Mouse (Mus musculus): Measurements from ENCODE around the gene Stam.
A peak's percentile ranks its signal among the peaks of the same experiment; 100 is the strongest.
"Not testable (repeated sequence)": the region's sequence is repeated elsewhere in the genome, so short reads cannot be mapped to it uniquely, and the experiment has no call there.

Gene Stam

DNA sequence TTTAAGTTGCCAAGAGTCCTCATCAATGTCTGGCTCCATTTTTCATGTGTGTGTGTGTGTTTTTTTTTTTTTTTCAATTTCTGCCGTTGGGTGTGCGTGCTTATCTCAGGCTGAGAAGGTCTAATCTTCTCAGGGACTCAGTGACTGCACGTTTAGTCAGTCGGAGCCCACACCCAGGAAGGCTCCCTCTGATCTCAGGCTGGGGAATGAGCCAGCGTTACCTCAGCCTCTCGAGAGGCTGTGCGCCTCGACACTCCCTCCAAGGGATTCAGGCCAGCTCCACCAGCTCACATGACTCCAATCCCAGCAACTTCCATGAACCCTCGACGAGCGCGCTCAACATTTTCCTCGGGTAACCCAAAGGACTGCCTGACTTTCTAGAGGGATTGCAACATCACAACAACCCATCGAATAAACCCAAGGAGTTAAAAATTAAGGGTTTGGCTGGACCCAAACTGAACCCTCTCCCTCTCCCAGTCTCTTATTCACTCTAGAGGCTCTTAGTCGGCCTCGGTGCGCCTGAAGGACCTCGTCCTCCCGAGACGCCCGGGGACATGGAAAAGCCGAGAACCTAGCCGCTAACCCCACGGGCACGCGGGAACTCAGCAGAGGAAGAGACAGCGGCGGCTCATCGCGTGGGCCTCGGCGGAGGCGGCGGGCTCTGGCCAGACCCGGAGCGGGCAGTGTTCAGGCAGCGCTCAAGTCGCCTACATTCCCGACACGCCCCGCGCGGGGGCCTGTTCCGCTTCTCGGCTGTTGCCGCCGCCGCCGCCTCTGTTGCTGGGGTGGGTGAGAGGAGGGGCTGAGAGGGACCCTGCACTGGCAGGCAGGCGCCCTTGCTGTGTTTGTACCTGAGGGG, at the start of gene Stam:
Stam (plus strand) TSS at position 737 of the 859 bp plus-strand sequence.
- peak; percentile 92 for DNase-seq (ENCODE audit: low spot score)

DNA sequence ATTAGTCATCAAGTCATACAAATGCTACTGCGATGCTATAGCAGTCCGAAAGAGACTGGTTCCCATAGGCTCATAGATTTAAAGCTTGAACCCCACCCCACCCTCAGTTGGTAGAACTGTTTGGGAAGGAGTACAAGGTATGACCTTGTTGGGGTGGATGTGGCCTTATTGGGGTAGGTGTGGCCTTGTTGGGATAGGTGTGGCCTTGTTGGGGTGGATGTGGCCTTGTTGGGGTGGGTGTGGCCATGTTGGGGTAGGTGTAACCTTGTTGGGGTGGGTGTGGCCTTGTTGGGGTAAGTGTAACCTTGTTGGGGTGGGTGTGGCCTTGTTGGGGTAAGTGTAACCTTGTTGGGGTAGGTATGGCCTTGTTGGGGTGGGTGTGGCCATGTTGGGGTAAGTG, 32.6 kb upstream of the Stam start:
- no peak for DNase-seq (ENCODE audit: low spot score)

DNA sequence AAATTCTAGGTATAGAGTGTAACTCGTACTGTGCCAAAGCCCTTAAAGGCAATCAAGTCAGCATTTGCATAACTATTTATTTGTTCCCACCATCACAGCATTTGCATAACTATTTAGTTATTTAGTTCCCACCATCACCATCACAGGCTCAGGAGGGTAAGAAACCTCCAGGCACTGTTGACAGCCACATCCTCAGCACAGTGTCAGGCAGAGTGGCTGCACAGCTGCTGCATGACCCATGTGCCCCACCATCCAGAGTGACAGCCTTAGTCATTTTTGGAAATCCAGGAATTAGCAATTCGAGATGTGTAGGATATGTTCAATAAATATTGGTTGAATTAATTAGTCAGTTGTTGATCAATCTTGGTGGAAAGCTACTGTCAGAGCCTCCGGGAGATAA, 30.9 kb upstream of the Stam start:
- no peak for DNase-seq (ENCODE audit: low spot score)

DNA sequence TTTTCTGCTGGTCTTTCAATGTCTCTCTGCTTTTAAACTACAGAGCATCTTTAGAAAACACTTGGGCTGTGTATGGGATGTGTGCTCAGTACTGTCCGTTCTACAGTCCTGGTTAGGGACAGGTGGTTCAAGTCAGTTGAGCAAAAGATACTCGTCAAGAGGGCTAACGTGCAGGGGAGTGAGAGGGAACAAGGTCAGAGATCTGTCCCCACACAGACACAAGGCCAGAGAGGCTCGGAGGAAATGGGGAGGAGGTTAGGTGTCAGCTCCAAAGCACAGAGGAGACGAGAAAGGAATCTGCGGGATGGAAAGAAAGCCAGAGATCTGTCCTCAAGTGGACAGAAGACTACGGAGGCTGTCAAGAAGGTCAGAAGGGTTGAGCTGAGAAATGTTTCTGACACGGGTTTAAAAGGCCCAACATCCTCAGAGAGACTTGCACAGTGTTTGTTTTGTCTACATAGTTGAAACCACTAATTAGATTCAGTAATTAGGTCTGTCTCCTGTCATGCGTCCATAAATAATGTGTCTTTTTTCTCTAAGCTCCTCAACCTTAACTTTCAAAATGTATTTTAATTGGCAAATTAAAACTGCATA, 30.2 kb upstream of the Stam start:
- DNase-seq (ENCODE audit: low spot score) = no peak

DNA sequence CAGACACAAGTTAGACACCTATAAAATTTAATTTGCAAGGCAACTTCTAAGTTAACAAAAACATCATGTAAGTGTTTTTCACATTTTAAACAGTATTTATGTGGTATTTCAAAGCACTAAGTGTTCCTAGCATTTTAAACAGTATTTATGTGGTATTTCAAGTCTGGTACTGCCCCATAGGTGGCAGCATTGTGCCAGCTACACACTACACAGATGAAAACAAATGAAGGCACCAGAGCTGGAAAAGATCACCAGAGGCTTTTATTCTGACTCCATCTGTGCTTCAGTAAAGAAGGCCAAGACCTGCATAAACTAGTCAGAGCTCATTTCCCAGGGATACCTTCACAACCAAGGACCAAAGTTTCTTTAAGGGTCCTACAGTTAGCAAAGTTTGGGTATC, 25.5 kb upstream of the Stam start:
- DNase-seq (ENCODE audit: low spot score) = peak; percentile 69

DNA sequence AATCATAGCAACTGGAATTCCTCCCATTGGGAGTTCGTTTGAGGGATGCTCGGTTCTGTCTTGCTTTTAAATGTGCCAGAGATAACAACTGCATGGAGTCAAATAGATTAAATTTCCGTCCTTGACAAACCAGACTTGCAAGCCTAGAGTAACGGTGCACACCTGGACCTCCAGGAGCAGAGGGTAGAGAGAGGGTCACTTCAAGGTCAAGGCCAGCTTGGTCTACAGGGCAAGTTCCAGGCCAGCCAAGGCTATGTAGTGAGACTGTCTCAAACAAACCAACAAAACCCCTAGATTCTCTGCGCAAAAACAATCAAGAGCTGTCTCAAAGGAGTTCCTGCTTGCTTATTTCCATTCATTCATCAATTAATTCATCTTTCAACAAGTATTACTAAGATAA, 25.1 kb upstream of the Stam start:
- DNase-seq (ENCODE audit: low spot score) = no peak

DNA sequence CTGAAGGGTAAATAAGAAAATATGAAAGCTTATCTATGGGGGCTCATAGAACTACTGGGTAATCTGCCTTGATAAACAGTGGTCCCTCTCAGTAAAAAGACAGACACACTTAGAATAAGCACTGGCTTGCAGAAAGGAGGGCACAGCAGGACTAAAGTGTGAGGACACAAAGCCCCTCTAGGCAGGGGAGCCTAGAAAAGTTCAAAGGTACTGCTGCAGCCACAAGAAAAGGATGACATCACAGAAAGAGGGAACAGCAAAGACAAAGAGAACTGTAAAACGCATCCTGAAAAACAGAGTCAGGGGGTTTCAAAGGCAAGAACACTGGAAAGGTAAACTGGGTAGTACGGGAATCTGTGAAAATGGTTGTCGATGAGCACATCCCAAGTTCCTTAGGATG, 20.3 kb upstream of the Stam start:
- DNase-seq (ENCODE audit: low spot score) = no peak

DNA sequence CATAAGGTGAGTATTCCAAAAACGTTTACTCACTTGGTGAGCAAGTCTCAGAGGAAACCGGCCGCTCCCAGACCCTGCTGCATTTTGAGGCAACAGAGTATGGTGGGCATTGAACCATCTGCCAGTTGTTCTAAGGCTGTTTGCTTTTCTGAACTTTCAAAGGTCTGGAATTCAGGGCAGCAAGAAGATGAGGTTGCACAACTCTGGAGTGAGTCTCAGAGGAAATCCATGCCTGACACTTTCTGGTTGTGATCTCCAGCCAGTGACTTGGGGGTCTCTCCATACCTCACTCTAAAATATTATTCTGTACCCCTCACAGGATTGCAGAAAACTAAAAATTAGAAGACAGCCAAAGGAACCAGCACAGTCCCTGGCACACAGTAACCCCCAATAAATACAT, 19.7 kb upstream of the Stam start:
- no peak for DNase-seq (ENCODE audit: low spot score)

DNA sequence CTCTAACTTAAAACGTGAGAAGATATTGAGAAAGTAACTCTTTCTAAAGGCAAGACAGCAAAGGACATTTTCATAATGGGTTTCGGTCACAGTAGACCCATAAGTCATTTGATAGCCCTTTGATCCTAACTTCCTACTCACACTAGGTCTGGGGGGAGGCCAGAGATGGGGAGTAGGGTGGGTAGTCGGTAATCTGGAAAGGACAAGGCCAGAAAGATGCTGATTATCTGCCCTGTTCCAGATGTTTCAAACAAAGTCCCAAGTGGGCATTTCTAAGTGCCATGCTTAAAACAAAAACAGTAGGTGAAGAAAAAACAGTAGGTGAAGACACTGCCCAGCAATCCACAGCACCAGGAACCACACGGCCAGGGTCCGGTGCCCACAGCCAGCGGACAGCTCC, 19.2 kb upstream of the Stam start:
- DNase-seq (ENCODE audit: low spot score) = no peak

DNA sequence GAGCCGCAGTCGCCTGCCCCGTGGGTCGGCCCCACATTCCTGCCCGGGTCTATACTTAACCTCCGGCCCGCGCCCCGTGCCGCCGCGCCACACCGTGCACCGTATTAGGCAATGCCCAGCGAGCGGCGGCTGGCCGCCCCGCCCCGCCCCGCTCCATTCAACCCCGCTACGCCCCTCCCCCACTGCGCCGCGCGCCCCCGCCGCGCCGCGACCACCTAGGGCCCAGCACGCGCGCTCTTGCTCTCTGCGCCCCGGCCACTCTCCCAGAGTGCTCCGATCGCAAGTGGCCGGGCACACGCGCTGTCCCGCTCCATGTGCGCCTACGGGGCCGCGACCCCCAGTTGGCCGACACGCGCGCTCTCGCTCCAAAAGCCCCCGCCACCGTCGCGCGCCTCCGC, 18.7 kb upstream of the Stam start:
- DNase-seq (ENCODE audit: low spot score) = peak; percentile 44

DNA sequence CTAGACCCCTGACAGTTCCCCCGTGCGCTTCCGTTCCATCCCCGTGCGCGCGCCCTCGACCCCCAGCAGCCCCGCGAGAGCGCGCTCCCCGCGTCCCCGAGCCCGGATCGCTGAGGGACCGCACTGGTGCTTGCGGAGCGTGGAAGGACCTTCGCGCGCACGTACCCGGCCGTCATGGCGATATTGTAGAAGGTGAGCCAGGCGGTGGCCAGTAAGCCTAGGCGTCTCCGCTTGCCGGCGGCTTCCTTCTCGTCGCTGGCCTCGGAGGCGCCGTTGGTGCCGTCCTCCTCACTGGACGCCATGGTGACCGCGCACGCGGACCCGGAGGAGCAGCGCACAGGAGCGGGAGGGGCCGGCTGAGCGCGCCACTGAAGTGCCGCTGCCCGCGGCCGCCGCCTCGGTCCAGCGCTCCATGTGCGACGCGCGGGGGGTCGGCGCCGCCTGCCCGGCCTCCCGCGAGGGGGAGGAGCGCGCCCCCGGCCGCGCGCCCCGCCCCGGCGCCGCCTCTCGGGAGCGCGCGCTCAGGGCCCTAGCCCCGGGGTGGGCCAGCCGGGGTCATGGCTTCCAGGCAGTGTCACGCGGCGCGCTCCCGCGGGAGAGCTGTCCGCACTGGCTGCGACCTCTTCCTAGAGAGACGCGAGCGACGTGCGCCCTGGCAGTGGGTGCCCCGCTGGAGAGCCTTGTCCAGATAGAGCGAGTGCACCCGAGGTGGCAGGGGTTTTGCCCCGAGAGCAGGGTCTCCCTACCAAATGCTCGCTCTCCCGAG, 18.1 kb upstream of the Stam start, which contains the start of gene Hacd1:
Hacd1 (minus strand) TSS at position 570 of the 766 bp plus-strand sequence.
- peak; percentile 78 for DNase-seq (ENCODE audit: low spot score)

DNA sequence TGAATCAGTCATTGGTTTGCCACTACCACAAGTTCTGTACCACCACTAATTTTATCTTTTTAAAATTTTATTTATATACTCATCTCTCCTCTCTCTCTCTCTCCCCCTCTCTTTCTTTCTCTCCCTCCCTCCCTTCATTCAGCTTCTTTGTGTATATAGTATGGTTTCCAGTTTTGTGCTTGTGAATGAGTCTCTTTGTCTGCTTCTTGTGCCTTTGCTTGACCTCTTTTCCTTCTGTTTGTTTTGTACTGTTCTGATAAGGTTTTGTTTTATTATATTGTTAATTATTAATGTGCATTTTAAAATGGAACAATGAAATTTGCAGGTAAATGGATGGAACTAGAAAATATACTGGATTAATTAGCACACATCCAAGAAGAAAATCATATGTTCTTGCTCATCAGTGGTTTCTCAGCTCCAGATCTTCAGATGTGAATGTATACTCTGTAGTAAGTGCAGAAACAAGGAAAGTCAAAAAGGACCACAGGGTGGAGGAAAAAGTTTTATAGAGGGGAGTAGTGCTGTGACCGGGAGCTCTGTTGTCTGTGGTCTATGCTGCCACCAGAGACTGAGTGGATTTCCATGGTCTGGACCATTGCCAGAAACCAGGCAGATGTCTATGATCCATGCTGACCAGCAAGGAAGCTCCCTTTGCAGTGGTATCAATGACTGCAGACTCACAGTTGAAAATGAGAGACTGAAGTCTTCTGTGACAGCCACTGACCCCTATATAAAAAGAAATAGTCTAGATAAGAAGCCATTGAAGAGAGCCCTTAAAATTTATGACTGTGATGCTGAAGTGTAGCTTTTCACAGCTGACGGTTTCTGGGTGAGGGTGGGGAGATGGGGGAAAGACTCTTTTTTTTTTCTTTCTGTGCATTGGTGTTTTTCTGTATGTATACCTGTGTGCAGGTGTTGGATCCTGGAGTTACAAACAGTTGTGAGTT, 7.9 kb upstream of the Stam start:
- no peak for DNase-seq (ENCODE audit: low spot score)

DNA sequence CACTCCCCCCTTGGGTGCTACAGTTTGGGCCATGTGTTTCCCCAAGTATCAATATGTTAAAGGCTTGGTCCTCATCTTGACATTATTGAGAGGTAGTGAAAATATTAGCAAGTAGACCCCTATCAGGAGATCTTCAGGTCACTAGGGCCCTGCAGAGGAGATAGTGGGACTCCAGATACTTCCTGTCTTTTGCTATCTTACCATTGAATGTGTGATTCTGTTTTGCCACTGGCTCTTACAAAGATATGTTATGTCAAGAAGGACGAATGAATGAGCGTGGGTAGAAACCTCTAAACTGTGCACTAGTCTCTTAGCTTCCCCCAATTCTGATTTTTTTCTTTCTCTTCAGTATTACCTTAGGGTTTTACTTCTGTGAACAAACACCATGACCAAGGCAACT, 4.9 kb upstream of the Stam start:
- no peak for DNase-seq (ENCODE audit: low spot score)

DNA sequence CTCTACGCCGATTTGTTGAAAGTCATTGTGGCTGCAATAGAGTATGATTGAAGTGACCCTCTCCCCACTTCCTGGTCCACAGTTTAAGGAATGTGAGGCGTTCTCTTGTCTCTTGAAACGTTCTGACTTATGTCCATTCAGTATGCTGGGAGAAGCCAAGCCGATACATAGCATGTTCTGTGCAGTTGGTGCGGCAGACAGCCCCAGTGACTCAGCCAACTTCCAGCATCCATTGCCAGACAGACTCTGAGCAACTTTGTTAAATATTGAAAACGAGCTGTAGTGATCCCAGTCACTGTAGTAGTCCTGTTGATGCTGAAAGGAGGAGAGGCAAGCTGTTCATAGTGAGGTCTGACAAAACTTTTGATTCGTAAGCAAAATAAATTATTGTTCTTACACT, 3.4 kb upstream of the Stam start:
- DNase-seq (ENCODE audit: low spot score) = no peak

DNA sequence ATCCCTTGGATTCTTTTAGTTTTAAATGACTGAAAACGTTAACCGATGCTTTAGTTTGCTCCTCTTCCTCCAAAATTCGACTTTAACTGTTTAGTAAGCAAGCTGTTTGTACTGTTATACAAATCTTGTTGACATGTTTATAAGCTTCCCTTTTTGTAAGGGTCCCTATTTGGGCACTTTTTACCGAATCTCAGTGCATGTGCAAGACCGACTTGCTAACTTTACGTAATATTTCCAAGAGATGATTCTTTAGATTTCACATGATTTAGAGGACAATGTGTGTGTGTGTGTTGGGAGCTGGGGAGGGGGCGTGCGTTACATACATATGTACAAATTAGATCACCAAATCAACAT, 913 bp upstream of the Stam start:
- DNase-seq (ENCODE audit: low spot score) = no peak

DNA sequence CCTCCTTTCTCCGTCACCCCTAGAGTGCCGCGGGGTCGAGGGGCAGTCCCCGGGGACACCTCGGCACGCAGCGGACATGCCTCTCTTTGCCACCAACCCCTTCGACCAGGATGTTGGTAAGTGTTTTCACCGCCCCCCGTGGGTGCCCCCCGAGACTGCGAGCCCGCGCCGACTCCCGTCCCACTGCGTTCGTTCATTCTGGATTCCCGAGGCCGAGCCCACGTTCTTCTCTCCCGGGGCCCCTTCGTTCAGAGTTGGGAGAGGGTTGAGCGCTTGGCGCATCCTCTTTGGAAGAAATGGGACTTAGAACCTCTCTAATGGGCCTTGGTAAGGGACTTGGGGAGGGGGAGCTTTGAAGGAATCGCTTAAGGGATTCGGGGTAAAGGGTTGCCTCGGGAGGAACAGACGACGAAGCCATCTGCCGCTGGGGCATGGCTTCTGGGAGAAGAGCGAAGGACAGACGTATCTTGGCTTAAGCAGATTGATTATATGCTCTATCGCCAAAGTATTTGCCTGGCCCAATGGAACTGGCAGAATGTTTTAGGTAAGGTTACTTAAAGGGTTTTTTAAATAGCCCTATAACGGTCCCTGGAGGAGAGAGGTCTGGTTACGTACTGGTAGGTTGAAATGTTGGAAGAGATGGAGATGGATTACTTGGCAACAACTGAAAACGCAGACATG, 463 bp downstream of the Stam start:
- DNase-seq (ENCODE audit: low spot score) = no peak

DNA sequence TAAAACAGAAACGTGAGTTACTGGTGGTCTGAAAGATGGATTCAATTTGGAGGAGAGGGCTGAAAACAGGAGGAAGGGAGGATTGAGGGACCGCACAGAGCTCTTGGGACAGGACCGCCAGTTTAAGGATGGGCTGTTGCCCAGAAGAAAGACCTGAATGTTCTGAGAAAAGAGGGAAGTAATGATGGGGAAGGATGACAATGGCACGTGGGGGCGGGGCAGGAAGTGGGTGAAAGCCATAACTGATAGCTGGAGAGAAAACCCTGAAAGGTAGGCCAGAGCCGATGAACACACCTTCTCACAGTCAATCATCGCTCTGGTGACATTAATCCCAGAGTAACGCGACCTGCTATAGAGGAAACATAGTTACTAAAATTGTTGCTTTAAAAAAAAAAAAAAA, 4.6 kb downstream of the Stam start:
- not testable (repeated sequence) for DNase-seq (ENCODE audit: low spot score)

DNA sequence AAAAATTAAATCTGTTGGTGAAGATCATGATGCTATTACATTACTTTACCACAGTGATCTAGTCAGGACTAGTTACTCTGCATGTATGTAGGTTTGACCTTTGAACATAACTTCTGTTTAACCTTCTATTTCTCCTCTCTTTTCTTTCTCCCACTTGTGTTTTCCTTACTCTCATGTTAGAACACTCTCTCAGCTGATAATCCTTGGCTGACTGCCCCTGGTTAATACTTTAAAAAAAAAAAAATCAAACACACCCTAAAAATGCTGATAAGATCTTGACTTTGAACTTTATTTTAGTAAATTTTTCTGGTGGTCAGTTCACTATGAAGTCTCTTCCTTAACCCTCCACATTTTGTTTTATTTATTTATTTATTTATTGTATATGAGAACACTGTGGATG, 26.6 kb downstream of the Stam start:
- DNase-seq (ENCODE audit: low spot score) = no peak

DNA sequence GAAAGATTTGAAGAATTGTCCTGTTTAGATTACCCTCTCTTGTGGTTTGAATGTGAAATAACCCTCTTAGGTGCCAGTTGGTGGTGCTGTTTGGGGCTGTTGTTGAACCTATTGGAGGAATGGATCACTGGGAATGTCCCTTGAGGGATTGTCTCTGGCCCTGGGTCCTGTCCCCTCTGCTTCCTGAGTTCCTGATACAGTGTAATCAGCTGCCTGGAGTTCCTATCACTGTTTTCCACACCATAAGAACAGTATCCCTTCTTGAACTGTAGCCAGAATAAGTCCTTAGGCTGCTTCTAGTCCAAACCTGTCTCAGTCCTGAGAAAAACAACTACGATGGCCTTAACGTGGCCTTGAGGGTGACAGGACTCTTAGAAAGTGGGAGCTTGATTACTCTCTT, 28.7 kb downstream of the Stam start:
- no peak for DNase-seq (ENCODE audit: low spot score)

DNA sequence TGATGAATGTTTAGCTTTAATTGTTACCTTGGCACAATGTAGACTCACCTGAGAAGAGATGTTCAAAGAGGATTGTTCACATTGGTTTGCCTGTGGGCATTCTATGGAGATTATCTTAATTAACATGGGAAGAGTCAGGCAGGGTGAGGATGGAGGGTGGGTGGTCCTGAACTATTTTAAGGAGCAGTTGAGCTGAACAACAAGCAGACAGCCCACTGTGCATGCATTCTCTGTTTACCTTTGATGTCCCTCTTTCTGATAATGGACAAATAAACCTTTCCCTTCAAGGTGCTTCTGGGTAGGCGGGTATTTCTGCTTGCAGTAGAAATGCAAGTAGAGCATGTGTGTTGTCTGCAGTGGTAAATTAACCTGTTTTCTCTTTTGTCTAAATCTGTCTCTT, 30.0 kb downstream of the Stam start:
- no peak for DNase-seq (ENCODE audit: low spot score)

DNA sequence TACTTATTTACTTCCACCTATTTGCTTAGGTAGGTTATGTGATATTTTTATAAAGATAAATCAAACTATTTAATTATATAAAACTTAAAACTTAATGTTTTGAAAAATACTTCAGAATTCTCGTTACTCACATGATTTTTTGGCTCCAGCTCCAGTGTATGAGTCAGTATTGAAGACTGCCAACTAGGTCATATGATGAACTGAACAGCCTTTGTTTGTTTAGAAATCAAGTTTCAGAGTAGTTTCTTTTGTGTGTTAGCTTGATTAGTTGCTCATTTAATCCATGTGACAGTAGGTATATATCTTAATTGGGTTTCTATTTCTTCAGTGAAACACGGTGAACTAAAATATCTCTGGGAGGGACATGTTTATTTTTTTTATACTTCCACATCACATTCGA, 33.8 kb downstream of the Stam start:
- no peak for DNase-seq (ENCODE audit: low spot score)

All from lung, postnatal 25 days (tissue).